Mouse (Mus musculus): ENCODE data around the gene 4921539E11Rik. TPM values are rescaled to one million over a fixed set of nuclear protein-coding genes. Genes with fewer than 3 reads are reported as not detected.

The 4921539E11Rik gene
- polyA plus RNA-seq, 1 experiment from 2014 or later: not detected

DNA sequence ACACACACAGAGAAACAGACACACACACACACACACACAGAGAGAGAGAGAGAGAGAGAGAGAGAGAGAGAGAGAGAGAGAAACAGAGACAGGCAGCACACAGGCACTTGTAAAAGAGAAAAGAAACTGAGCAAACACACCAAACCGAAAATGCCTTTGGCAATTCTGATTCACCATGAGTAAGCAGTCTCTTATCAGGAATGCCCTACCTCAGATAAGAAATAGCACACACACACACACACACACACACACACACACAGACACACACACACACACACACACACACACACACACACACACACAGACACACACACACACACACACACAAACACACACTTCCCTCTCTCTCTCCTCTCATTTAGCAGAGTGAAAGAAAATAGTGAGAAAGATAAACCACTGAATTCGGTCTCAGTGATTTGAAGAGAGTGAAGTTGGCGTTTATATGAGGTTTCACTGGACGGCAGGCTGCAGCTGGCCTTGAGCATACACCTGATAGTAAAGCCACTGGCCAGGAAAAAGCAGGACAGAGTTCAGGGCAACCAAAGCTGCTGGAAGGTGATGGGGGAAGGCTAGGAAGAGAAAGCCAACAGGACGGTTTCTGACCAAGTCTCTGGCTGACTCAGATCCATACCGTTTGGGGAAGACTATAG is 41.1 kb downstream of the 4921539E11Rik start:
- Histone ChIP-seq H3K4me2 (ENCODE audit: low read length) (no peak overlapping the region), H3K4me1 (replicated peaks; ENCODE audit: insufficient read depth, low read length) (no peaks in the 10 kb centered on the region), H3K9me3 (replicated peaks; ENCODE audit: low read length) (no peaks in the 10 kb centered on the region), H3K4me3 (replicated peaks; ENCODE audit: low read depth, low read length) (no peak overlapping the region), H3K36me3 (ENCODE audit: insufficient read depth, low read length) (no peaks in the 10 kb centered on the region), H3K27ac (no peak overlapping the region), H3K27me3 (ENCODE audit: insufficient read depth, low read length) (no peaks in the 10 kb centered on the region), H3K9ac (ENCODE audit: low read depth, low read length) (no peak overlapping the region)
- 46% methylated on average over 6 of the region's 6 CpGs for WGBS
- TF ChIP-seq CTCF (IDR thresholded peaks at IDR 0.05; ENCODE audit: low read depth): no peak
- ATAC-seq (replicated peaks; ENCODE audit: low FRiP score, low read depth) (no peak), DNase-seq (ENCODE audit: low spot score) (no peak)

DNA sequence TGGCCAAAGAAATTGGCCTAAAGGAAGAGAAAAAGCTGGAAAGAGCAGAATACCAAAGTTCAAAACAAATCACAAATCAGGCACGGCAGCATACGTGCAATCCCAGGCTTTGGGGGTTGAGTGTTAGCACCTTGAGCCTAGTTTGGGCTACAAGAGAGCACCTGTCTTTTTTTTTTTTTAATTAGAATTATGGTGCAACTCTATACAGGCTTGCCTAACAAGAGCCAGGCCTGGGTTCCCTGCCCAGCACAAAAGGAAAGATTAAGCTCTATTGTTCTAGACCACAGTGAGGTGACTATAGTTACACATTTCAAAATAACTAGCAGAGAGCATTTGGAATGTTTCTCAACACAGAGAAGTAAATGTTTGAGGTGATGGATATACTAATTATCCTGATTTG is 42.9 kb downstream of the 4921539E11Rik start:
- no peak overlapping the region for H3K4me3 ChIP-seq (replicated peaks; ENCODE audit: low read depth, low read length)
- no peaks in the 10 kb centered on the region for H3K9me3 ChIP-seq (replicated peaks; ENCODE audit: low read length)
- H3K27me3 ChIP-seq (ENCODE audit: insufficient read depth, low read length): no peaks in the 10 kb centered on the region
- no peak for TF ChIP-seq CTCF (IDR thresholded peaks at IDR 0.05; ENCODE audit: low read depth)
- no peak overlapping the region for H3K27ac ChIP-seq
- 85% methylated on average over 2 of the region's 2 CpGs for WGBS
- ATAC-seq (replicated peaks; ENCODE audit: low FRiP score, low read depth) (no peak), DNase-seq (ENCODE audit: low spot score) (no peak)
- H3K4me2 ChIP-seq (ENCODE audit: low read length): no peak overlapping the region
- no peak overlapping the region for H3K9ac ChIP-seq (ENCODE audit: low read depth, low read length)
- no peaks in the 10 kb centered on the region for H3K36me3 ChIP-seq (ENCODE audit: insufficient read depth, low read length)
- H3K4me1 ChIP-seq (replicated peaks; ENCODE audit: insufficient read depth, low read length): no peaks in the 10 kb centered on the region

DNA sequence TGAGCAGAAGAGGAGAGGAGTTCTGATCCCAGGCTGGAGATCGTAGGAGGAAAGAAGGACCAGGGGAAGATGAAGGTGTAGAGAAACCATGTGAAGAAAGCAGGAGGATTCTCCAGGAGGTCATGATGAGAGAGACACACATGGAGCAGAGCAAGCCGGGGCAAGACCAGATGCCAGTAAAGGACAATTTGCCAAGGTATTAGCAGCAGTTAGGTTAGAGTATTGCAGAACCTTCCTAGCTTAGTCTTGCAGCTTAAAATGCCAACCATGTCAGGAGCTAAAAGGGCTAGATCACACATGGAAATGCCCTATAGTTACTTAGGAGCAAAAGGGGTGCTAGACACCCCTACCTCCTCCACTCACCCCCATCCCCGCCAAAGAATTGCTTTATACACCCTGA is 43.4 kb downstream of the 4921539E11Rik start:
- no peak for TF ChIP-seq CTCF (IDR thresholded peaks at IDR 0.05; ENCODE audit: low read depth)
- H3K9me3 ChIP-seq (replicated peaks; ENCODE audit: low read length): no peaks in the 10 kb centered on the region
- H3K4me3 ChIP-seq (replicated peaks; ENCODE audit: low read depth, low read length): no peak overlapping the region
- H3K4me2 ChIP-seq (ENCODE audit: low read length): no peak overlapping the region
- no peaks in the 10 kb centered on the region for H3K36me3 ChIP-seq (ENCODE audit: insufficient read depth, low read length)
- DNase-seq (ENCODE audit: low spot score) (no peak), ATAC-seq (replicated peaks; ENCODE audit: low FRiP score, low read depth) (no peak)
- WGBS: 95% methylated on average over 3 of the region's 3 CpGs
- no peak overlapping the region for H3K27ac ChIP-seq
- H3K4me1 ChIP-seq (replicated peaks; ENCODE audit: insufficient read depth, low read length): no peaks in the 10 kb centered on the region
- H3K27me3 ChIP-seq (ENCODE audit: insufficient read depth, low read length): no peaks in the 10 kb centered on the region
- H3K9ac ChIP-seq (ENCODE audit: low read depth, low read length): no peak overlapping the region

DNA sequence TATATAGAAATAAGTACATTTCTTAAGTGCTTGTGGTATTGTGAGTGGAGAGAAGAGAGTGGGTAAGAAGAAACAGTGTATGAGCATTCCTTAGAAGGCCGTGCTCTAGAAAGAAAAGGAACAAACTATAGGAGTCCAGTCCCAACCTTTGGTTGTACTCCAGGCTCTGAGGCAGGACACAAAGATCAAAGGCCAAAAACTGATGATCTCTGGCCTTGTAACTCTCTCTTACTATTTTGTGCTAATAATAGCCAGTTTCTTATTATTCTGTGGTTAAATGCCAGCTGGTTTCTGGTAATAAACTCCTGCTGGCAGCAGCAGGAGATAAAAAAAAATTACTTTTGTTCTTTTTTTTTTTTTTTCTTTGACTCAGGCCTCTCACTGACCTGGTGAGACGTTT is 58.5 kb downstream of the 4921539E11Rik start:
- Histone ChIP-seq H3K4me2 (ENCODE audit: low read length) (no peak overlapping the region), H3K4me1 (replicated peaks; ENCODE audit: insufficient read depth, low read length) (no peaks in the 10 kb centered on the region), H3K4me3 (replicated peaks; ENCODE audit: low read depth, low read length) (no peak overlapping the region), H3K27me3 (ENCODE audit: insufficient read depth, low read length) (no peaks in the 10 kb centered on the region), H3K36me3 (ENCODE audit: insufficient read depth, low read length) (no peaks in the 10 kb centered on the region), H3K9me3 (replicated peaks; ENCODE audit: low read length) (no peaks in the 10 kb centered on the region), H3K27ac (no peak overlapping the region), H3K9ac (ENCODE audit: low read depth, low read length) (no peak overlapping the region)
- TF ChIP-seq CTCF (IDR thresholded peaks at IDR 0.05; ENCODE audit: low read depth): no peak
- ATAC-seq (replicated peaks; ENCODE audit: low FRiP score, low read depth): no peak
- 57% methylated on average over 2 of the region's 2 CpGs for WGBS
- DNase-seq (ENCODE audit: low spot score): no peak

DNA sequence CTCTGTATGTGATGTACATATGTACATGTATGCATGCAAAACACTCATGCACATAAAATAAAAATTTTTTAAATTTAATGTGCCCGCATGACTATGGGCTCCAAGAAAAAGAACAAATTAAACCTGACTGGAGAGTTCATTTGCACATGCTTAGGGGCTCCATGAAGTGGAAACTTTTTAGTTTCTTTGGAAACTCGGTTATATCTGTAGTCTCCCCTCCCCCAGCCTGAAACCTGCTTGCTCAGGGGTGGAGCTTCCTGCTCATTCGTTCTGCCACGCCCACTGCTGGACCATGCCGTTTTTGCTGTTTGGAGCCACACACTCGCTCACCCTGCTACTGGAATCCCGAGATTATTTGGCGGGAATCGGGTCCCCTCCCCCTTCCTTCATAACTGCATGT is 67.8 kb downstream of the 4921539E11Rik start:
- ATAC-seq (replicated peaks; ENCODE audit: low FRiP score, low read depth) (no peak), DNase-seq (ENCODE audit: low spot score) (no peak)
- Histone ChIP-seq H3K36me3 (ENCODE audit: insufficient read depth, low read length) (no peaks in the 10 kb centered on the region), H3K27ac (no peak overlapping the region), H3K27me3 (ENCODE audit: insufficient read depth, low read length) (no peaks in the 10 kb centered on the region), H3K9ac (ENCODE audit: low read depth, low read length) (no peak overlapping the region), H3K4me1 (replicated peaks; ENCODE audit: insufficient read depth, low read length) (no peaks in the 10 kb centered on the region), H3K4me3 (replicated peaks; ENCODE audit: low read depth, low read length) (no peak overlapping the region), H3K4me2 (ENCODE audit: low read length) (no peak overlapping the region), H3K9me3 (replicated peaks; ENCODE audit: low read length) (no peaks in the 10 kb centered on the region)
- TF ChIP-seq CTCF (IDR thresholded peaks at IDR 0.05; ENCODE audit: low read depth): no peak
- 35% methylated on average over 9 of the region's 9 CpGs for WGBS

DNA sequence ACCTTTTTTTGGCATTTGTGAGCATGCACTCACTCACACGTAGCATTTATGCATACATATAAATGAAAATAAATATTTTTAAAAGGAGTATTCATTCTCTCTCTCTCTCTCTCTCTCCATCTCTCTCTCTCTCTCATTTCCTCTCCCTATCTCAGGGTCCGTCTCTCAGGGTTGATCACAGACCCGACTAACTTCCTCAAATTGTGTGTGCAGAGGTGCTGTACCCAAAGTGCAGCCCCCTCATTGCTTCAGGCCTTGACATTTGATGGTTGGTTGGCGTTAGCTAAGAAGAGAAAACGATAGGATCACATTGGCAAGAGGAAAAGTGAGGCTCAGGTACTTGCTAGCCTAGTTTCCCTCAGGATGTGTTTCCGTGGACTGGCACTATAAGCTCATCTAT is 68.9 kb downstream of the 4921539E11Rik start:
- ATAC-seq (replicated peaks; ENCODE audit: low FRiP score, low read depth) (no peak), DNase-seq (ENCODE audit: low spot score) (no peak)
- Histone ChIP-seq H3K4me1 (replicated peaks; ENCODE audit: insufficient read depth, low read length) (no peaks in the 10 kb centered on the region), H3K9me3 (replicated peaks; ENCODE audit: low read length) (no peaks in the 10 kb centered on the region), H3K4me3 (replicated peaks; ENCODE audit: low read depth, low read length) (no peak overlapping the region), H3K36me3 (ENCODE audit: insufficient read depth, low read length) (no peaks in the 10 kb centered on the region), H3K27me3 (ENCODE audit: insufficient read depth, low read length) (no peaks in the 10 kb centered on the region), H3K4me2 (ENCODE audit: low read length) (no peak overlapping the region), H3K27ac (no peak overlapping the region), H3K9ac (ENCODE audit: low read depth, low read length) (no peak overlapping the region)
- no peak for TF ChIP-seq CTCF (IDR thresholded peaks at IDR 0.05; ENCODE audit: low read depth)
- WGBS: 68% methylated on average over 6 of the region's 6 CpGs

DNA sequence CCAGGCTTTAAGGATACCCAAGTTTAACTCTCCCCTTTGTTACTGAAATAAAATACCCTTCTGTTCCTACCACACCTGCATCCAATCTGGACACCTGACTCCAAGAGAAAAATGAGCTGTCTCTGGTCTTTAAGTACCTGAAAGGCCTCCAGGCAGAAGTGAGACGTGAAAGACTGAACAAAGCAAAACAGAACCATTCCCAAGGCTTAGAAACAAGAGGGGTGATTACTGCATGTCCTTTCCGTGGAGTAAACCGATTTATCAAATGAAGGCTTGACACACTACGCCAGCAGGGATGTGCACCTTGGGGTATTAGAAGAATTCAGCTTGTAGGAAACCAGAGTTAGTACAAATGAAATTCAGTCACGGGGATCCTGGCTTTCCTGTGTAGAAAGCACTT is 71.7 kb downstream of the 4921539E11Rik start:
- WGBS: 62% methylated on average over 5 of the region's 5 CpGs
- no peak for TF ChIP-seq CTCF (IDR thresholded peaks at IDR 0.05; ENCODE audit: low read depth)
- H3K4me1 ChIP-seq (replicated peaks; ENCODE audit: insufficient read depth, low read length): no peaks in the 10 kb centered on the region
- ATAC-seq (replicated peaks; ENCODE audit: low FRiP score, low read depth): no peak
- H3K4me2 ChIP-seq (ENCODE audit: low read length): no peak overlapping the region
- H3K4me3 ChIP-seq (replicated peaks; ENCODE audit: low read depth, low read length): no peak overlapping the region
- H3K27ac ChIP-seq: no peak overlapping the region
- H3K9me3 ChIP-seq (replicated peaks; ENCODE audit: low read length): no peaks in the 10 kb centered on the region
- DNase-seq (ENCODE audit: low spot score): no peak
- no peak overlapping the region for H3K9ac ChIP-seq (ENCODE audit: low read depth, low read length)
- H3K36me3 ChIP-seq (ENCODE audit: insufficient read depth, low read length): no peaks in the 10 kb centered on the region
- no peaks in the 10 kb centered on the region for H3K27me3 ChIP-seq (ENCODE audit: insufficient read depth, low read length)
